In genomic region chr12:67221329-67222220, GRCm38 (mm10) we compare ENCODE assay signal across 8 mouse cellular contexts. TPM values are rescaled to one million over a fixed set of nuclear protein-coding genes. Genes with fewer than 3 reads are reported as not detected.
DNase-seq lines count a peak whose midpoint lies in the region; ATAC-seq and TF ChIP-seq lines count a peak whose summit lies in the region.

No protein-coding gene starts in this region.

- peak overlapping the region; percentile 57 for H3K4me2 ChIP-seq in liver, postnatal 0 days (ENCODE audit: low read depth, low read length)

- ATAC-seq in liver, postnatal 0 days, result no peak

- TF ChIP-seq CTCF in layer of hippocampus, adult 2 months (conservative IDR thresholded peaks at IDR 0.05), result no peak
- no peak for TF ChIP-seq CTCF in liver, postnatal 0 days (IDR thresholded peaks at IDR 0.05; ENCODE audit: low read depth)
- TF ChIP-seq CTCF in small intestine, adult 2 months (IDR thresholded peaks at IDR 0.05; ENCODE audit: extremely low read depth, insufficient read length, insufficient replicate concordance, low read depth, low read length), result no peak

- no peak overlapping the region for H3K9ac ChIP-seq in liver, postnatal 0 days (replicated peaks)

- TF ChIP-seq POLR2A in small intestine, adult 2 months (IDR thresholded peaks at IDR 0.05; ENCODE audit: low read depth, low read length), result no peak

- H3K9me3 ChIP-seq in liver, postnatal 0 days (ENCODE audit: low read length), result no peaks in the 10 kb centered on the region

- no peaks in the 10 kb centered on the region for H3K36me3 ChIP-seq in liver, postnatal 0 days (replicated peaks; ENCODE audit: insufficient read depth, low read length)
- no peaks in the 10 kb centered on the region for H3K36me3 ChIP-seq in small intestine, adult 2 months (ENCODE audit: control insufficient read depth, insufficient read depth, low read length)

- H3K27ac ChIP-seq in layer of hippocampus, adult 2 months, result peak overlapping the region; percentile 99
- H3K27ac ChIP-seq in liver, postnatal 0 days (ENCODE audit: low read depth), result no peak overlapping the region
- H3K27ac ChIP-seq in small intestine, adult 2 months (ENCODE audit: insufficient read depth, low read depth, low read length), result no peak overlapping the region

- peak overlapping the region; percentile 81 for H3K4me3 ChIP-seq in layer of hippocampus, adult 2 months
- peak overlapping the region; percentile 32 for H3K4me3 ChIP-seq in liver, postnatal 0 days (ENCODE audit: low read depth, low read length)
- peak overlapping the region; percentile 33 for H3K4me3 ChIP-seq in small intestine, adult 2 months (ENCODE audit: low read depth, low read length)

- no peak for TF ChIP-seq EP300 in liver, postnatal 0 days (IDR thresholded peaks at IDR 0.05; ENCODE audit: low read depth)

- WGBS in liver, postnatal 0 days (ENCODE audit: insufficient replicate concordance), result 2% methylated on average over 75 of the region's 78 CpGs
- WGBS in small intestine, adult 2 months, result 2% methylated on average over 76 of the region's 78 CpGs

- H3K4me1 ChIP-seq in liver, postnatal 0 days (ENCODE audit: insufficient read depth), result no peaks in the 10 kb centered on the region
- peaks cover 5% of the 10 kb centered on the region; the same call in 1 of the 2 replicates for H3K4me1 ChIP-seq in small intestine, adult 2 months (ENCODE audit: control insufficient read depth, insufficient read depth, insufficient read length, low read length)

- DNase-seq in ovary, postnatal 14 days (ENCODE audit: low spot score), result peak; percentile 4
- DNase-seq in ovary, adult 18-20 months (ENCODE audit: low spot score), result no peak
- peak; percentile 30 to 33 for DNase-seq in cerebellum, postnatal 36 days
- peak; percentile 68 to 76 for DNase-seq in frontal cortex, postnatal 36 days (ENCODE audit: low spot score in 2 of 2)
- peak; percentile 60 to 62 for DNase-seq in layer of hippocampus, adult 2 months (ENCODE audit: low spot score in 2 of 2)
- DNase-seq in liver, postnatal 0 days, result peak; percentile 12
- no peak for DNase-seq in urinary bladder, adult 2 months (ENCODE audit: low spot score)

- peaks cover 31% of the 10 kb centered on the region for H3K27me3 ChIP-seq in liver, postnatal 0 days (ENCODE audit: insufficient read depth, low read length)
- peaks cover 16% of the 10 kb centered on the region for H3K27me3 ChIP-seq in small intestine, adult 2 months (ENCODE audit: control insufficient read depth, insufficient read depth, low read length)

RNA-seq across cellular contexts. Expression of gene Mdga2, which starts 0.8 kb away (rescaled TPM):
- 10 to 100 TPM; 51.0 to 54.5 TPM for total RNA-seq in layer of hippocampus, adult 2 months (2021)
- polyA plus RNA-seq in liver, postnatal 0 days (2015; fragmentation: Nextera tagmentation; extraction: Ambion mirVana), result not detected in 2 replicates
- polyA plus RNA-seq in small intestine, adult 2 months (2012; rRNA removed), result 0.10 TPM in 1 of 2 replicates, not detected in the other
- polyA plus RNA-seq in urinary bladder, adult 2 months (2012; rRNA removed), result 0.03 and 0.06 TPM in 2 replicates

Comparison
In these comparisons a context has a peak if more than half of its experiments do, and no peak if none do; other contexts are left out.
1. DNase-seq: peak in ovary, postnatal 14 days (single experiment), cerebellum, postnatal 36 days (2 of 2), frontal cortex, postnatal 36 days (2 of 2), layer of hippocampus, adult 2 months (2 of 2) and liver, postnatal 0 days (single experiment); none in ovary, adult 18-20 months (single experiment) and urinary bladder, adult 2 months (single experiment).
2. Peak in every context shown above with its lines, with median percentiles within 50 percentile points of each other: H3K4me3 ChIP-seq.